Mouse (Mus musculus): Measurements from ENCODE around the gene Ctnna3. TPM values are rescaled to one million over a fixed set of nuclear protein-coding genes. Genes with fewer than 3 reads are reported as not detected.
"Not testable (repeated sequence)": the region's sequence is repeated elsewhere in the genome, so short reads cannot be mapped to it uniquely, and the experiment has no call there.

Gene Ctnna3
- polyA plus RNA-seq (2015; fragmentation: Nextera tagmentation; extraction: Ambion mirVana) = 0.65 and 1.1 TPM in 2 replicates

DNA sequence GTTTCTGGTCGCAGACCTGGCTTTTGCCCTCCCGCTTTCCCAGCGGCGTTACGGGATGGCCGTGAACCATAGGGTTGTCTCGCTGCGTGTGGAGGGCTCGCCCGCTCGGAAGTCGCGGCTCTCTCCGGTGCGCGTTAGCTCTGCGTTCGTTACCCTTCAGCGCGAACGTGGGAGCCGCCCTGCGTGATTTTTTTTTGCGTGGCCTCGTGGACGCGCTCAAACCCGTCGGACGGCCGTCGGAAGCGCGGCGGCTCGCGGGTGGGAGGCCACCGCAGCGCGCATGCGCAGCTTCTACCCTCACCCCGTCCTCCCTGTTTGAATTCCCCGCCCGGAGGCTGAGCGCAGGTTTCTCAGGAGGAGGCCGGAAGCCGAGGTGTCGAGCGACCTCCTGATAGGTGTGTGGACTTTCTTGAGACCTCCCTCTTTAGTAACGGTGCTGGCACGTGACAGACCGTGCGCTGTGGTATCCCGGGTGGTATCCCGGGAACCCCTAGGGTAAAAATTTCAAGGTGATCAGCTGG, at the start of gene Ctnna3:
Gene Ctnna3 (plus strand): TSS at position 314 of the 521 bp plus-strand sequence.
- Histone ChIP-seq H3K4me2 (replicated peaks) (peak within 1 kb of the TSS; percentile 55), H3K4me1 (peaks cover 7% of the 10 kb centered on the region; the same call in 1 of the 2 replicates), H3K4me3 (peak within 1 kb of the TSS; percentile 86), H3K36me3 (no peaks in the 10 kb centered on the region), H3K9ac (replicated peaks) (peak within 1 kb of the TSS; percentile 51), H3K27me3 (no peaks in the 10 kb centered on the region), H3K27ac (replicated peaks) (peak within 1 kb of the TSS; percentile 75), H3K9me3 (no peaks in the 10 kb centered on the region)
- WGBS = 0% methylated on average over 55 of the region's 55 CpGs
- peak; percentile 98 for ATAC-seq (replicated peaks)

DNA sequence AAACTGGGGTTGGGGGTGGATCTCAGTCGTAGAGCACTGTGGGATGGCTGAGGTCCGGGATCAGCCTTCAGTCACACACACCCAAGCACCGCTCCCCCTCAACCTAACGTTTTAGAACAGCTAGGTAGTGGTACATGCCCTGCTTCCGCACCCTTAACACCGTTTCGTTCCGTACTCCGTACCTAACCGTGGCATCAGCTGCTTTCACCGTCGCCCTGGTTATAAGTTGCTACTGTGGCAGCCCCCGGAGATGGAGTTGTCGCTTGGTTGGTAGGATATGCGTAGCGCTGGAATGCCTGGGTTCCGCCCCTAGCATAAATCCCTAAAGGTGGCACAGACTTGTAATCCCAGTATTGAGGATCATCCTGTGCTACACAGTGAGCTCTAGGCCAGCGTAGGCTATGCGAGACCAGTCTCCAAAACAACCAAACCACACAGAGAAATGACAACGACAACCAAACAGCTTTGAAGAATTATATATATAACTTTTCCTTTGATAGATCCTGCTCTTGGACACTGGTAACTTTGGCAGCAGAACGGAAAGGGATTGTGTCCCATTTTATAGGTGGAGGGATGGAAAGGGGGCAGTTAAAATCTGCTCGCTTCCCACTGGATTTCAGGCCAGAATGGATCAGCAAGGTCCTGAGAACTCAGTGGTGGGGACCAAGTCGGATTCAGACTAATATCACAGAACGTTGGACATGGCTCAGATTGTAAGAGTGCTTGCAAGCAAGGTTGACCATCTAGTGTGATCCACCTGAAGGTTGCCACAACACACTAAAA, 48.2 kb upstream of the Ctnna3 start, which contains the start of gene Sirt1:
Gene Sirt1 (minus strand): TSS at position 207 of the 783 bp plus-strand sequence.
- Histone ChIP-seq H3K27me3 (peaks cover 6% of the 10 kb centered on the region; the same call in 1 of the 2 replicates), H3K36me3 (no peaks in the 10 kb centered on the region), H3K4me1 (peaks cover 16% of the 10 kb centered on the region), H3K9ac (replicated peaks) (peak within 1 kb of the TSS; percentile 75), H3K27ac (replicated peaks) (peak within 1 kb of the TSS; percentile 70), H3K4me2 (replicated peaks) (peak within 1 kb of the TSS; percentile 91), H3K9me3 (no peaks in the 10 kb centered on the region), H3K4me3 (peak within 1 kb of the TSS; percentile 67)
- ATAC-seq (replicated peaks) = 0 out of 2 replicates have a peak, but pooled peaks have one; percentile 0
- WGBS = 5% methylated on average over 24 of the region's 24 CpGs

- Histone ChIP-seq H3K36me3 (no peaks in the 10 kb centered on the region), H3K4me2 (replicated peaks) (peak within 1 kb of the TSS; percentile 91), H3K9me3 (no peaks in the 10 kb centered on the region), H3K4me3 (peak within 1 kb of the TSS; percentile 67), H3K4me1 (peaks cover 16% of the 10 kb centered on the region), H3K27me3 (peaks cover 6% of the 10 kb centered on the region; the same call in 1 of the 2 replicates), H3K9ac (replicated peaks) (peak within 1 kb of the TSS; percentile 75), H3K27ac (replicated peaks) (peak within 1 kb of the TSS; percentile 70)
- under 1% methylated on average over 28 of the region's 28 CpGs for whole genome bisulfite sequencing
- peak; percentile 96 for ATAC-seq (replicated peaks)
These were observed 47.3 kb upstream of the Ctnna3 start, which contains the start of gene Dnajc12 for GRCm38 (mm10) chr10:63382372-63383279. Gene Dnajc12 (plus strand): TSS chr10:63382443.

DNA sequence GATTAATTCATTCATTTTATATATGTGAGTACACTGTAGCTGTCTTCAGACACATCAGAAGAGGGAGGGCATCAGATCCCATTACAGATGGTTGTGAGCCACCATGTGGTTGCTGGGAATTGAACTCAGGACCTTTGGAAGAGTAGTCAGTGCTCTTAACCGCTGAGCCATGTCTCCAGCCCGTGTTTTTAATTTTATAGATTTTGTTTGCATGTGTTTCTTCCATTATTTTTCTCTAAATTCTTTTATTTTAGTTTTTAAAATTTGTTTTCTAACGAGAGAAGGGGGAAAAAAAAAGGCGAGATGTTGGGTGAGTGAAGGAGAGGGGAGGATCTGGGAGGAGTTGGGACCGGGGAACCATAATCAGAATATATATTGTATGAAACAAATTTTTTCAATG, 44.0 kb upstream of the Ctnna3 start:
- not testable (repeated sequence) for H3K27me3 ChIP-seq; H3K36me3 ChIP-seq; H3K9me3 ChIP-seq; H3K27ac ChIP-seq (replicated peaks); ATAC-seq (replicated peaks)
- H3K9ac ChIP-seq (replicated peaks) = peak overlapping the region; percentile 57
- 29% methylated on average over 5 of the region's 5 CpGs for WGBS
- peaks cover 16% of the 10 kb centered on the region for H3K4me1 ChIP-seq
- peak overlapping the region; percentile 79 for H3K4me2 ChIP-seq (replicated peaks)
- H3K4me3 ChIP-seq = peak overlapping the region; percentile 54

GRCm38 (mm10) chr10:63386444-63386843, 43.5 kb upstream of the Ctnna3 start:
- Histone ChIP-seq H3K4me3 (peak overlapping the region; percentile 54), H3K4me1 (peaks cover 12% of the 10 kb centered on the region), H3K27me3 (peaks cover 3% of the 10 kb centered on the region; the same call in 1 of the 2 replicates), H3K27ac (replicated peaks) (peak overlapping the region; percentile 40; the same call in 1 of the 2 replicates), H3K9ac (replicated peaks) (peak overlapping the region; percentile 57), H3K9me3 (no peaks in the 10 kb centered on the region), H3K36me3 (no peaks in the 10 kb centered on the region), H3K4me2 (replicated peaks) (peak overlapping the region; percentile 79)
- ATAC-seq (replicated peaks) = peak; percentile 68
- under 1% methylated on average over 19 of the region's 19 CpGs for WGBS

GRCm38 (mm10) chr10:63386991-63387390, 42.9 kb upstream of the Ctnna3 start:
- Histone ChIP-seq H3K4me3 (peak overlapping the region; percentile 54), H3K4me2 (replicated peaks) (peak overlapping the region; percentile 79), H3K27me3 (no peaks in the 10 kb centered on the region), H3K9ac (replicated peaks) (peak overlapping the region; percentile 57), H3K27ac (replicated peaks) (0 out of 2 replicates have a peak overlapping the region, but pooled peaks have one; percentile 40), H3K4me1 (peaks cover 7% of the 10 kb centered on the region), H3K36me3 (no peaks in the 10 kb centered on the region), H3K9me3 (no peaks in the 10 kb centered on the region)
- ATAC-seq (replicated peaks) = no peak
- 2% methylated on average over 10 of the region's 10 CpGs for WGBS

- no peak overlapping the region for H3K4me3 ChIP-seq
- H3K9me3 ChIP-seq = no peaks in the 10 kb centered on the region
- H3K27ac ChIP-seq (replicated peaks) = no peak overlapping the region
- no peak for ATAC-seq (replicated peaks)
- H3K36me3 ChIP-seq = no peaks in the 10 kb centered on the region
- 67% methylated on average over 4 of the region's 4 CpGs for WGBS
- no peak overlapping the region for H3K9ac ChIP-seq (replicated peaks)
- no peak overlapping the region for H3K4me2 ChIP-seq (replicated peaks)
- peaks cover 4% of the 10 kb centered on the region for H3K4me1 ChIP-seq
- H3K27me3 ChIP-seq = no peaks in the 10 kb centered on the region
These were observed 41.0 kb upstream of the Ctnna3 start for GRCm38 (mm10) chr10:63388948-63389347.

DNA sequence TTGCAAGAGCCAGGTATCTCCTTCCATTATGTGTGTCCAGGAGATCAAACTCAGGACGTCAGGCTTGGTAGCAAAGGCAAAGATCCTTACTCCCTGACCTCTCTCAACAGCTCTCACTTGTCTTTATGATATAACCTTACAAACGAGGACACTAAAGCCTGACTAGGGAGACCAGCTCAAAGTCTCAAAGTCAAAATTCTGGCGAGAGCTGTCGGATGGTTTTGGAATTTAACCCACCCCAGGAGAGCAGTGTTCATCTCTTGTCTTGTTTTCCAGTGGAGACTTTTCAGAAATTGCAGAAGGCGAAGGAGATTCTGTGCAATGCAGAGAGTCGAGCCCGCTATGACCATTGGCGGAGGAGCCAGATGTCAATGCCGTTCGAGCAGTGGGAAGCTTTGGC, 32.9 kb upstream of the Ctnna3 start:
- H3K9me3 ChIP-seq = no peaks in the 10 kb centered on the region
- no peak overlapping the region for H3K9ac ChIP-seq (replicated peaks)
- H3K4me2 ChIP-seq (replicated peaks) = no peak overlapping the region
- no peak overlapping the region for H3K27ac ChIP-seq (replicated peaks)
- H3K4me1 ChIP-seq = no peaks in the 10 kb centered on the region
- ATAC-seq (replicated peaks) = no peak
- H3K36me3 ChIP-seq = no peaks in the 10 kb centered on the region
- H3K27me3 ChIP-seq = no peaks in the 10 kb centered on the region
- no peak overlapping the region for H3K4me3 ChIP-seq
- WGBS = 92% methylated on average over 10 of the region's 10 CpGs

DNA sequence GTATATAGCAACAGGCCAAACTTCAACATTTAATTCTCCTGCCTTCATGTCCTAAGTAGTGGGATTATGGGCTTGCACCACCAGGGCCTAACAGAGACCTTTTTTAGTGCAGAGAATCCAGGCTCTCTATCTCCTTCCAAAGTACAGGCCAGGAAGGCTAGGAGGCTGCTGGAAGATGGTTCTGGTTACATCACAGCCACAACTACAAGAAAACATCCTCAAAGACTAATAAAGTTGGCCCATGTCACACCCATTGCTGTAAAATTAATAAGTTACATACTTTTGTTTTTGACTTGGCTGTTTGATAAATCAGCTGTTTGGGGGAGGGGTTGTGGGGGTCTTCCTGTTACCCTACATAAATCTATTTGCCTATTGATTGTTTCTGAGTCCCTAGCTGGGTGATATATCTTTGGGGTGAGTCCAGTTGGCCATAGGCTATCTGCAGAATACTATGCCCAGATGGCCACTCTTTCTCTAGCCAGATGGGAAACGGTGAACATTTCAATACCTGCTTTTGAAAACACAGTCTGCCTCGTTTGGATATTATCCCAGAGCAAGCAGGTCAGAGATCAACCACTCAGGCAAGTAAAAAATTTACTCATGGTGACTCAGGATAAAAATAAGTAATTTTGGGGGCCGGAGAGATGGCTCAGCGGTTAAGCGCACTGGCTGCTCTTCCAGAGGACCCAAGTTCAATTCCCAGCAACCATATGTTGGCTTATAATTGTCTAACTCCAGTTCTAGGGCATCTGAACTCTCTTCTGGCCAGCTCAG, 27.0 kb upstream of the Ctnna3 start:
- Histone ChIP-seq H3K36me3 (no peaks in the 10 kb centered on the region), H3K27ac (replicated peaks) (no peak overlapping the region), H3K9me3 (no peaks in the 10 kb centered on the region), H3K4me3 (no peak overlapping the region), H3K4me2 (replicated peaks) (no peak overlapping the region), H3K9ac (replicated peaks) (no peak overlapping the region), H3K4me1 (no peaks in the 10 kb centered on the region), H3K27me3 (no peaks in the 10 kb centered on the region)
- no peak for ATAC-seq (replicated peaks)
- 76% methylated on average over 5 of the region's 5 CpGs for WGBS

DNA sequence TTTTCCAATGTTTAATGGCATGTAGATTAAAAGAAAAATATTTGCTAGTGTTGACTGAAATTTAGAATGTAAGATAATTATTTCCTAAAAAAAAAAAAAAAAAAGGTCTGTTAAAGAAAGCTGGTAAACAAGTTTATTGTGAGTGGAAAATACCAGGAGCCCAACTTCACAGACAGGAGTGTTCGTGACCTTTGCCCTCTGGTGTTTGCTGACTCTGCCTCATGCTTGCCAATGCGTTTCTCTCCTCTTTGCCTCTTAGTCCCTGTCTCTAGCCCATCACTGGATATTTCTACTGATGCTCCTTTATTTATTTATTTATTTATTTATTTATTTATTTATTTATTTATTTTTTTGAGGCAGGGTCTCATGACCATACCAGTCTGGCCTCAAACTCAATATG, 26.3 kb upstream of the Ctnna3 start:
- no peak for ATAC-seq (replicated peaks)

More for the DNA sequence above, 26.3 kb upstream of the Ctnna3 start:
- Histone ChIP-seq H3K9me3 (no peaks in the 10 kb centered on the region), H3K4me3 (no peak overlapping the region), H3K27me3 (no peaks in the 10 kb centered on the region), H3K4me1 (no peaks in the 10 kb centered on the region), H3K27ac (replicated peaks) (no peak overlapping the region), H3K36me3 (no peaks in the 10 kb centered on the region), H3K9ac (replicated peaks) (no peak overlapping the region), H3K4me2 (replicated peaks) (no peak overlapping the region)
- 79% methylated on average over 2 of the region's 2 CpGs for WGBS
